Mouse (Mus musculus): ENCODE measurements around the gene Ndufaf4. TPM values are rescaled to one million over a fixed set of nuclear protein-coding genes. Genes with fewer than 3 reads are reported as not detected.

Ndufaf4 gene
- 5.9 and 7.5 TPM in 2 replicates for polyA plus RNA-seq (2012; rRNA removed)

GRCm38 (mm10) chr4:24897851-24898515 lies at the start of gene Ndufaf4:
TSS of gene Ndufaf4 (plus strand) at chr4:24898083.

GRCm38 (mm10) chr4:24850401-24851325 lies 47.2 kb upstream of the Ndufaf4 start, which contains the start of gene Klhl32:
TSS of gene Klhl32 (minus strand) at chr4:24851124.

Other genes with a start within 250 kb of the Ndufaf4 start
- 0.06 and 0.08 TPM in 2 replicates for gene Klhl32, start 47.0 kb upstream of the Ndufaf4 start, polyA plus RNA-seq (2012; rRNA removed)
- gene Gpr63, start 68.3 kb downstream of the Ndufaf4 start, polyA plus RNA-seq (2012; rRNA removed), result 0.13 and 0.19 TPM in 2 replicates

Data from liver, embryonic 18 days (tissue).